Mouse (Mus musculus) forebrain, embryonic 10.5 days (tissue): ENCODE results near the gene Agl. TPM values are rescaled to one million over a fixed set of nuclear protein-coding genes. Genes with fewer than 3 reads are reported as not detected.

Experiments
- DNase-seq: peaks from one replicate; pipeline ENCODE4 v3.0.0-alpha.2; 2017; ENCODE audit warnings: low spot score; ENCODE audit errors: extremely low spot score
- H3K27ac ChIP-seq: fragments of 300-500 bp; sonication (generic); 2 replicates; pipeline ENCODE4 v1.5.1; 2016; ENCODE audit warnings: mild to moderate bottlenecking
- H3K27me3 ChIP-seq: fragments of 300-500 bp; sonication (generic); 2 replicates; pipeline ENCODE4 v1.6.1; 2016; ENCODE audit warnings: mild to moderate bottlenecking; ENCODE audit not compliant: poor library complexity, severe bottlenecking
- H3K36me3 ChIP-seq: fragments of 300-500 bp; sonication (generic); replicated peaks from 2 replicates; pipeline ENCODE4 v1.6.1; 2016; ENCODE audit warnings: mild to moderate bottlenecking, moderate library complexity
- H3K4me1 ChIP-seq: fragments of 300-500 bp; sonication (generic); 2 replicates; pipeline ENCODE4 v1.6.1; 2016
- H3K4me3 ChIP-seq: fragments of 300-500 bp; sonication (generic); 2 replicates; pipeline ENCODE4 v1.5.1; 2016; ENCODE audit warnings: mild to moderate bottlenecking, moderate library complexity
- H3K9me3 ChIP-seq: fragments of 300-500 bp; sonication (generic); 2 replicates; pipeline ENCODE4 v1.6.1; 2016; ENCODE audit warnings: mild to moderate bottlenecking, moderate library complexity
- WGBS: fragments of 180-500 bp; shearing (Covaris S2); methylation state at CpG from one replicate; pipeline ENCODE4 v1.1.7; 2016; 5-methylcytosine and 5-hydroxymethylcytosine counted together
- polyA plus RNA-seq: library from polyadenylated mRNA; unstranded; fragments of >200 nt; fragmentation: Nextera tagmentation; extraction: Ambion mirVana; gene quantifications from 2 replicates; pipeline ENCODE4 v1.2.1, GENCODE M21; 2016

Gene Agl
- polyA plus RNA-seq, 1 experiment from 2014 or later: 11.0 TPM

GRCm38 (mm10) chr3:116809221-116809620, 1.3 kb upstream of the Agl start:
- no peak for DNase-seq
- Histone ChIP-seq H3K36me3 (no peaks in the 10 kb centered on the region), H3K4me1 (peaks cover 38% of the 10 kb centered on the region), H3K9me3 (no peaks in the 10 kb centered on the region), H3K27me3 (no peaks in the 10 kb centered on the region), H3K27ac (no peak overlapping the region), H3K4me3 (no peak overlapping the region)
- 92% methylated on average over 6 of the region's 6 CpGs for WGBS

GRCm38 (mm10) chr3:116808507-116809217, 696 bp upstream of the Agl start:
- no peaks in the 10 kb centered on the region for H3K27me3 ChIP-seq
- H3K9me3 ChIP-seq: no peaks in the 10 kb centered on the region
- H3K27ac ChIP-seq: peak overlapping the region; percentile 90
- 66% methylated on average over 10 of the region's 10 CpGs for WGBS
- peaks cover 33% of the 10 kb centered on the region for H3K4me1 ChIP-seq
- H3K4me3 ChIP-seq: peak overlapping the region; percentile 80
- H3K36me3 ChIP-seq: no peaks in the 10 kb centered on the region
- no peak for DNase-seq

- WGBS: 85% methylated on average over 3 of the region's 3 CpGs
- no peak for DNase-seq
- no peak overlapping the region for H3K27ac ChIP-seq
Measured at GRCm38 (mm10) chr3:116805866-116806265, 2.1 kb downstream of the Agl start.

GRCm38 (mm10) chr3:116804746-116805285, 3.1 kb downstream of the Agl start:
- H3K4me1 ChIP-seq: peaks cover 33% of the 10 kb centered on the region
- DNase-seq: no peak
- no peaks in the 10 kb centered on the region for H3K36me3 ChIP-seq
- WGBS: 42% methylated on average over 6 of the region's 6 CpGs
- H3K9me3 ChIP-seq: no peaks in the 10 kb centered on the region
- H3K27ac ChIP-seq: peak overlapping the region; percentile 53; the same call in 1 of the 2 replicates
- H3K27me3 ChIP-seq: no peaks in the 10 kb centered on the region
- H3K4me3 ChIP-seq: peak overlapping the region; percentile 14; the same call in 1 of the 2 replicates

More at GRCm38 (mm10) chr3:116805866-116806265, 2.1 kb downstream of the Agl start:
- no peak overlapping the region for H3K4me3 ChIP-seq
- peaks cover 33% of the 10 kb centered on the region for H3K4me1 ChIP-seq
- no peaks in the 10 kb centered on the region for H3K27me3 ChIP-seq
- H3K36me3 ChIP-seq: no peaks in the 10 kb centered on the region
- no peaks in the 10 kb centered on the region for H3K9me3 ChIP-seq

- no peak overlapping the region for H3K27ac ChIP-seq
- 79% methylated on average over 8 of the region's 8 CpGs for WGBS
- no peak for DNase-seq
- H3K4me3 ChIP-seq: no peak overlapping the region
- no peaks in the 10 kb centered on the region for H3K36me3 ChIP-seq
- no peaks in the 10 kb centered on the region for H3K27me3 ChIP-seq
- peaks cover 20% of the 10 kb centered on the region for H3K4me1 ChIP-seq
- no peaks in the 10 kb centered on the region for H3K9me3 ChIP-seq
Measured at GRCm38 (mm10) chr3:116801755-116802154, 6.2 kb downstream of the Agl start.

GRCm38 (mm10) chr3:116798821-116799510, 9.0 kb downstream of the Agl start:
- Histone ChIP-seq H3K9me3 (no peaks in the 10 kb centered on the region), H3K27me3 (no peaks in the 10 kb centered on the region), H3K4me3 (no peak overlapping the region), H3K27ac (no peak overlapping the region), H3K4me1 (no peaks in the 10 kb centered on the region), H3K36me3 (no peaks in the 10 kb centered on the region; the same call in 1 of the 2 replicates)
- no peak for DNase-seq
- WGBS: 76% methylated on average over 4 of the region's 4 CpGs

- WGBS: 91% methylated on average over 5 of the region's 5 CpGs
- no peaks in the 10 kb centered on the region for H3K27me3 ChIP-seq
Measured at GRCm38 (mm10) chr3:116788851-116789250, 19.1 kb downstream of the Agl start.

GRCm38 (mm10) chr3:116786543-116786942, 21.4 kb downstream of the Agl start:
- no peaks in the 10 kb centered on the region for H3K9me3 ChIP-seq
- H3K4me1 ChIP-seq: no peaks in the 10 kb centered on the region
- H3K36me3 ChIP-seq: peaks cover 53% of the 10 kb centered on the region
- no peak overlapping the region for H3K27ac ChIP-seq
- no peak overlapping the region for H3K4me3 ChIP-seq
- WGBS: 89% methylated on average over 9 of the region's 9 CpGs
- no peak for DNase-seq
- H3K27me3 ChIP-seq: no peaks in the 10 kb centered on the region

More at GRCm38 (mm10) chr3:116788851-116789250, 19.1 kb downstream of the Agl start:
- peaks cover 60% of the 10 kb centered on the region for H3K36me3 ChIP-seq
- H3K4me3 ChIP-seq: no peak overlapping the region
- H3K4me1 ChIP-seq: no peaks in the 10 kb centered on the region
- no peak overlapping the region for H3K27ac ChIP-seq
- no peak for DNase-seq
- H3K9me3 ChIP-seq: no peaks in the 10 kb centered on the region

GRCm38 (mm10) chr3:116785820-116786219, 22.1 kb downstream of the Agl start:
- 93% methylated on average over 8 of the region's 8 CpGs for WGBS
- H3K27ac ChIP-seq: no peak overlapping the region
- no peaks in the 10 kb centered on the region for H3K4me1 ChIP-seq
- H3K27me3 ChIP-seq: no peaks in the 10 kb centered on the region
- H3K36me3 ChIP-seq: peaks cover 53% of the 10 kb centered on the region
- DNase-seq: no peak
- H3K4me3 ChIP-seq: no peak overlapping the region
- H3K9me3 ChIP-seq: no peaks in the 10 kb centered on the region

GRCm38 (mm10) chr3:116784811-116785210, 23.2 kb downstream of the Agl start:
- 93% methylated on average over 8 of the region's 8 CpGs for WGBS
- Histone ChIP-seq H3K9me3 (no peaks in the 10 kb centered on the region), H3K4me1 (no peaks in the 10 kb centered on the region), H3K4me3 (no peak overlapping the region), H3K36me3 (peaks cover 55% of the 10 kb centered on the region), H3K27me3 (no peaks in the 10 kb centered on the region), H3K27ac (no peak overlapping the region)
- no peak for DNase-seq

- Histone ChIP-seq H3K4me1 (no peaks in the 10 kb centered on the region), H3K36me3 (peaks cover 54% of the 10 kb centered on the region), H3K27ac (no peak overlapping the region), H3K9me3 (no peaks in the 10 kb centered on the region), H3K27me3 (no peaks in the 10 kb centered on the region), H3K4me3 (no peak overlapping the region)
- WGBS: 95% methylated on average over 12 of the region's 12 CpGs
- DNase-seq: no peak
Measured at GRCm38 (mm10) chr3:116784290-116784689, 23.7 kb downstream of the Agl start.

GRCm38 (mm10) chr3:116776961-116777360, 31.0 kb downstream of the Agl start:
- no peaks in the 10 kb centered on the region for H3K27me3 ChIP-seq
- 91% methylated on average over 2 of the region's 2 CpGs for WGBS
- H3K9me3 ChIP-seq: no peaks in the 10 kb centered on the region
- no peak overlapping the region for H3K4me3 ChIP-seq
- DNase-seq: no peak
- H3K4me1 ChIP-seq: no peaks in the 10 kb centered on the region
- H3K27ac ChIP-seq: no peak overlapping the region
- peaks cover 72% of the 10 kb centered on the region for H3K36me3 ChIP-seq

- Histone ChIP-seq H3K4me3 (no peak overlapping the region), H3K27me3 (no peaks in the 10 kb centered on the region), H3K36me3 (peaks cover 66% of the 10 kb centered on the region), H3K9me3 (no peaks in the 10 kb centered on the region), H3K27ac (no peak overlapping the region), H3K4me1 (no peaks in the 10 kb centered on the region)
- 86% methylated on average over 12 of the region's 12 CpGs for WGBS
- no peak for DNase-seq
Measured at GRCm38 (mm10) chr3:116773836-116774235, 34.1 kb downstream of the Agl start.
